Mouse (Mus musculus) lung, postnatal 14 days (tissue): ENCODE measurements around the gene Cdc123.

Experiments used
- DNase-seq: peaks from one replicate; pipeline ENCODE4 v3.0.0; 2021

The Cdc123 gene

GRCm38 (mm10) chr2:5804440-5805045 is 40.4 kb downstream of the Cdc123 start:
- DNase-seq = no peak

- no peak for DNase-seq
These were observed 42.9 kb downstream of the Cdc123 start for GRCm38 (mm10) chr2:5801927-5802590.

GRCm38 (mm10) chr2:5801182-5801640 is 43.8 kb downstream of the Cdc123 start:
- DNase-seq = no peak

- peak; percentile 10 for DNase-seq
These were observed 46.9 kb downstream of the Cdc123 start for GRCm38 (mm10) chr2:5797816-5798672.

GRCm38 (mm10) chr2:5793771-5794170 is 51.2 kb downstream of the Cdc123 start:
- DNase-seq = no peak

GRCm38 (mm10) chr2:5792056-5792455 is 52.9 kb downstream of the Cdc123 start:
- no peak for DNase-seq

GRCm38 (mm10) chr2:5789625-5790160 is 55.3 kb downstream of the Cdc123 start:
- no peak for DNase-seq

- no peak for DNase-seq
These were observed 57.6 kb downstream of the Cdc123 start for GRCm38 (mm10) chr2:5787391-5787790.

- DNase-seq = no peak
These were observed 72.5 kb downstream of the Cdc123 start for GRCm38 (mm10) chr2:5772464-5772863.

GRCm38 (mm10) chr2:5770708-5771241 is 74.2 kb downstream of the Cdc123 start:
- peak; percentile 44 for DNase-seq

GRCm38 (mm10) chr2:5769630-5770029 is 75.3 kb downstream of the Cdc123 start:
- DNase-seq = no peak

- DNase-seq = no peak
These were observed 76.0 kb downstream of the Cdc123 start for GRCm38 (mm10) chr2:5768946-5769345.

GRCm38 (mm10) chr2:5762031-5762430 is 82.9 kb downstream of the Cdc123 start:
- no peak for DNase-seq

GRCm38 (mm10) chr2:5760479-5761008 is 84.4 kb downstream of the Cdc123 start:
- no peak for DNase-seq

- DNase-seq = no peak
These were observed 86.4 kb downstream of the Cdc123 start for GRCm38 (mm10) chr2:5758569-5758968.

- no peak for DNase-seq
These were observed 94.1 kb downstream of the Cdc123 start for GRCm38 (mm10) chr2:5750872-5751271.

- no peak for DNase-seq
These were observed 95.8 kb downstream of the Cdc123 start for GRCm38 (mm10) chr2:5749210-5749609.

GRCm38 (mm10) chr2:5747545-5748043 is 97.4 kb downstream of the Cdc123 start:
- DNase-seq = no peak

- DNase-seq = peak; percentile 16
These were observed 98.4 kb downstream of the Cdc123 start for GRCm38 (mm10) chr2:5746529-5746928.
